Mouse (Mus musculus) forelimb bud, embryonic 11.5 days (tissue): ENCODE results near the gene Idh1.
A peak's percentile ranks its signal among the peaks of the same experiment; 100 is the strongest.

Source experiments
- DNase-seq: peaks from one replicate; pipeline ENCODE4 v3.0.0-alpha.2; 2012; ENCODE audit warnings: low read depth, low spot score

Gene Idh1

GRCm38 (mm10) chr1:65113536-65114172, 72.6 kb downstream of the Idh1 start:
- DNase-seq: no peak

GRCm38 (mm10) chr1:65112807-65113196, 73.5 kb downstream of the Idh1 start:
- no peak for DNase-seq

DNA sequence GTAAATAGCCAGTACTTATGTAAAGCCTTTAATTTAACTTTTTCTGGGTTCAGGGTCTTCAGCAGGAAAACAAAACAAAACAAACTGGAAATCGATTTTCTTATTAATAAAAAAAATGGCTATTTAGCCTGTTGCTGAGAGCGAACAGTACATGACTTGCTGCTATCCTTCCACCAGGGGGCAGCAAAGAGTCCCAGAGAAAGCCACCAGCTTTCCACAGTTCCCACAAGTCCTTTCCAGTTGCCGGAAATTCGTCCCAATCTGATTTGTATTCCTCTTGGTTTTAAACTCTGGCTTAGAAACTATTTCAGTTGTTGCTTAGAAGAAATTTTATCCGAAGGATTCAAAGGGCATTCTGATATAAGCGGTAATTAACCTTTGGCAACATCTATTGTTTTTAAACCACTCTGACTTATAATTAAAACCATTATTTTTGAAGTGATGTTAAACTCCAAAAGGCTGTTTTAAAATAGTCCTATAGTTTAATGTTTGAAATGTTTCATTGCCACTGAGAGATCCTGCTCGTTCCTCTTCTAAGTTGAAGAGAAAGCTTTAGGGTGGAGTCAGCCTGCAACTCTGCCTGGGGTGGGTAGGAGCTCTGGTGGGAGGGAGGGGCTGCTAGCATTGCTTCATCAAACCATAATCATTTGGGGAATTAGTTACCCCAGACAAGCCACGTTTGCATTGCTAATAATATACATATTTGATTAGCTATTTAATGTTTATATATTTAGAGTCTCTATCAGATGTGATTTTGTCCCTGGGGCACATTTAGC, 74.1 kb downstream of the Idh1 start:
- DNase-seq: peak; percentile 91

- DNase-seq: no peak
Measured at GRCm38 (mm10) chr1:65109756-65110435, 76.4 kb downstream of the Idh1 start.

DNA sequence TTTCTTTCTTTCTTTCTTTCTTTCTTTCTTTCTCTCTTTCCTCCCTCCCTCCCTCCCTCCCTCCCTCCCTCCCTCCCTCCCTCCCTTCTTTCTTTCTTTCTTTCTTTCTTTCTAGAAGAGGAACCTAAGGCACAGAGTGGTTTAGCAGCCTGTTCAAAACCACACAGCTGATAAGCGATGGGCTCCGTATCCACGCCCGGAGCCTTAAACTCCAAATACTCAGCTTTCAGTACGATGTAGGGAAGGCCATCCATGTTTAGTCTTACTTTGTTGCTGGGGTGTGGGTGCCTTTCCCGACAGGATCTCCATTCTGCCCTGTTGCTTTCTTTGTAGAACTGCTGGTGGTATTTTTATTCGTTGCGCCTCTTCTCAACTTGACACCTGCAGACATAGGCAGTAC, 77.1 kb downstream of the Idh1 start:
- DNase-seq: no peak
